Mouse (Mus musculus) cerebellum, adult 2 months (tissue): ENCODE data around the gene Slc22a2. TPM values are rescaled to one million over a fixed set of nuclear protein-coding genes. Genes with fewer than 3 reads are reported as not detected.

ENCODE experiments used
- DNase-seq, 2 experiments: peaks; one replicate each; pipeline ENCODE4 v3.0.0; 2021
- H3K27ac ChIP-seq: fragments of 200-500 bp; 2 replicates; pipeline ENCODE4 v1.5.1; 2012; ENCODE audit warnings: low read length, control low read depth, inconsistent platforms; ENCODE audit not compliant: insufficient read depth
- H3K27me3 ChIP-seq: fragments of 200-500 bp; 2 replicates; pipeline ENCODE4 v1.6.1; 2012; ENCODE audit warnings: inconsistent platforms, mild to moderate bottlenecking, low read length, moderate library complexity; ENCODE audit not compliant: control insufficient read depth, insufficient read depth
- H3K4me1 ChIP-seq: fragments of 200-500 bp; 2 replicates; pipeline ENCODE4 v1.6.1; 2011; ENCODE audit warnings: low read length; ENCODE audit not compliant: control insufficient read depth, insufficient read depth
- H3K4me3 ChIP-seq: fragments of 200-500 bp; replicated peaks from 2 replicates; pipeline ENCODE3; 2011; ENCODE audit warnings: mild to moderate bottlenecking, low read depth, low read length, control low read depth; ENCODE audit not compliant: insufficient read depth
- CTCF ChIP-seq: fragments of 200-500 bp; IDR thresholded peaks from 2 replicates; pipeline ENCODE4 v1.5.1; 2011; ENCODE audit warnings: low read depth, mild to moderate bottlenecking, control low read depth, low read length, moderate library complexity, borderline replicate concordance; ENCODE audit not compliant: insufficient read depth
- POLR2A ChIP-seq: fragments of 200-500 bp; IDR thresholded peaks from 2 replicates; pipeline ENCODE4 v1.6.1; 2011; ENCODE audit warnings: low read length, control low read depth, borderline replicate concordance; ENCODE audit not compliant: insufficient read depth
- WGBS: fragments of 180-500 bp; shearing (Covaris S2); methylation state at CpG from one replicate; pipeline ENCODE4 v1.1.7; 2018; 5-methylcytosine and 5-hydroxymethylcytosine counted together
- polyA plus RNA-seq: library from polyadenylated mRNA; depleted of rRNA; stranded (reverse); fragments of >200 nt; gene quantifications from 2 replicates; pipeline ENCODE4 v1.2.3, GENCODE M21; 2012

Gene Slc22a2
- polyA plus RNA-seq, 1 experiment = 0.16 TPM

GRCm38 (mm10) chr17:12639585-12639984 lies 55.7 kb downstream of the Slc22a2 start:
- TF ChIP-seq CTCF (no peak), POLR2A (no peak)
- no peak for DNase-seq
- no peaks in the 10 kb centered on the region for H3K4me1 ChIP-seq
- H3K27me3 ChIP-seq = no peaks in the 10 kb centered on the region
- 89% methylated on average over 3 of the region's 3 CpGs for WGBS
- H3K27ac ChIP-seq = no peak overlapping the region
- H3K4me3 ChIP-seq = no peak overlapping the region

- 66% methylated on average over 4 of the region's 4 CpGs for WGBS
- no peaks in the 10 kb centered on the region for H3K27me3 ChIP-seq
- no peak overlapping the region for H3K27ac ChIP-seq
- TF ChIP-seq POLR2A (no peak), CTCF (no peak)
- no peak overlapping the region for H3K4me3 ChIP-seq
- H3K4me1 ChIP-seq = no peaks in the 10 kb centered on the region
- no peak for DNase-seq
Observed at GRCm38 (mm10) chr17:12641087-12641486, 57.2 kb downstream of the Slc22a2 start.

- 68% methylated on average over 5 of the region's 5 CpGs for WGBS
- Histone ChIP-seq H3K27me3 (no peaks in the 10 kb centered on the region), H3K4me1 (no peaks in the 10 kb centered on the region), H3K4me3 (no peak overlapping the region), H3K27ac (no peak overlapping the region)
- no peak for DNase-seq
- TF ChIP-seq POLR2A = no peak
- TF ChIP-seq CTCF = no peak
Observed at GRCm38 (mm10) chr17:12645461-12645860, 61.5 kb downstream of the Slc22a2 start.

GRCm38 (mm10) chr17:12652604-12653003 lies 68.7 kb downstream of the Slc22a2 start:
- no peaks in the 10 kb centered on the region for H3K27me3 ChIP-seq
- no peaks in the 10 kb centered on the region for H3K4me1 ChIP-seq
- H3K4me3 ChIP-seq = no peak overlapping the region
- TF ChIP-seq CTCF (no peak), POLR2A (no peak)
- no peak for DNase-seq
- no peak overlapping the region for H3K27ac ChIP-seq
- 97% methylated on average over 11 of the region's 11 CpGs for WGBS

GRCm38 (mm10) chr17:12654061-12654460 lies 70.1 kb downstream of the Slc22a2 start:
- no peak for TF ChIP-seq POLR2A
- no peak for TF ChIP-seq CTCF
- Histone ChIP-seq H3K27ac (no peak overlapping the region), H3K27me3 (no peaks in the 10 kb centered on the region), H3K4me3 (no peak overlapping the region), H3K4me1 (no peaks in the 10 kb centered on the region)
- WGBS = 78% methylated on average over 3 of the region's 3 CpGs
- no peak for DNase-seq

GRCm38 (mm10) chr17:12655826-12656225 lies 71.9 kb downstream of the Slc22a2 start:
- H3K4me3 ChIP-seq = no peak overlapping the region
- H3K4me1 ChIP-seq = no peaks in the 10 kb centered on the region
- H3K27me3 ChIP-seq = no peaks in the 10 kb centered on the region

DNA sequence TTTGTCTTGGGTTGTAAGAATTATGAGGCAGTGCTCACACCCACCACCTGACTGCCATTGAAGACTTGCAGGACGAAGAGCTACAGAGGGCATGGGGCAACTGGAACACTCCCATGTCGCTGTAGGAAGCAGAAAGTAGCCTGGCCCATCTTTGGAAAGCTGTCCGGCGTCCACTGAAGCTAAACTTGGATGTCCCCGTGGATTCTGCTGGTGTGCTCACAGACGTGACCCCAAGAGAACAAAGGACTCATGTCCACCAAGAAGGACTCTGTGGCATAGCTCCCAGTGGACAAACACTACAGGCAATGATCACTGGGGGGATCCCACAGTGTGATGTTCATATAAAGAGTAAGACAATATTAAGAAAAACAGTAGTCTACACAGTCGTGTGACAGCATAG lies 74.9 kb downstream of the Slc22a2 start:
- Histone ChIP-seq H3K27ac (no peak overlapping the region), H3K4me1 (peaks cover 4% of the 10 kb centered on the region), H3K27me3 (no peaks in the 10 kb centered on the region), H3K4me3 (no peak overlapping the region)
- TF ChIP-seq CTCF = no peak
- no peak for TF ChIP-seq POLR2A
- 86% methylated on average over 7 of the region's 7 CpGs for WGBS
- DNase-seq = no peak

More at GRCm38 (mm10) chr17:12655826-12656225, 71.9 kb downstream of the Slc22a2 start:
- no peak for TF ChIP-seq CTCF
- no peak for TF ChIP-seq POLR2A
- 93% methylated on average over 7 of the region's 7 CpGs for WGBS
- no peak for DNase-seq
- H3K27ac ChIP-seq = no peak overlapping the region

- H3K4me3 ChIP-seq = no peak overlapping the region
- H3K27me3 ChIP-seq = no peaks in the 10 kb centered on the region
- H3K27ac ChIP-seq = no peak overlapping the region
- TF ChIP-seq CTCF = no peak
- TF ChIP-seq POLR2A = no peak
- 96% methylated on average over 10 of the region's 10 CpGs for WGBS
- peaks cover 8% of the 10 kb centered on the region for H3K4me1 ChIP-seq
- no peak for DNase-seq
Observed at GRCm38 (mm10) chr17:12659233-12659632, 75.3 kb downstream of the Slc22a2 start.
